Mouse (Mus musculus) liver, embryonic 15.5 days (tissue): ENCODE measurements around the gene Pgap1. TPM values are rescaled to one million over a fixed set of nuclear protein-coding genes. Genes with fewer than 3 reads are reported as not detected.

ENCODE experiments used
- ATAC-seq: fragments of 200-750 bp; cut with Nextera tagmentation; 2 replicates; pipeline ENCODE4 v1.8.0; 2017; ENCODE audit warnings: moderate number of reproducible peaks, mild to moderate bottlenecking, moderate library complexity; ENCODE audit not compliant: insufficient read depth
- H3K27ac ChIP-seq: fragments of 300-500 bp; sonication (generic); replicated peaks from 2 replicates; pipeline ENCODE4 v1.5.1; 2015; ENCODE audit warnings: mild to moderate bottlenecking, inconsistent platforms
- H3K27me3 ChIP-seq: fragments of 300-500 bp; sonication (generic); 2 replicates; pipeline ENCODE4 v1.6.1; 2015; ENCODE audit warnings: mild to moderate bottlenecking, inconsistent platforms
- H3K36me3 ChIP-seq: fragments of 300-500 bp; sonication (generic); replicated peaks from 2 replicates; pipeline ENCODE4 v1.6.1; 2015; ENCODE audit warnings: moderate library complexity, mild to moderate bottlenecking, inconsistent platforms
- H3K4me1 ChIP-seq: fragments of 300-500 bp; sonication (generic); replicated peaks from 2 replicates; pipeline ENCODE4 v1.6.1; 2015; ENCODE audit warnings: inconsistent platforms
- H3K4me2 ChIP-seq: fragments of 300-500 bp; sonication (generic); 2 replicates; pipeline ENCODE4 v1.6.1; 2015; ENCODE audit warnings: moderate library complexity, mild to moderate bottlenecking, inconsistent platforms
- H3K4me3 ChIP-seq: fragments of 300-500 bp; sonication (generic); replicated peaks from 2 replicates; pipeline ENCODE4 v1.5.1; 2015; ENCODE audit warnings: mild to moderate bottlenecking, inconsistent platforms
- H3K9ac ChIP-seq: fragments of 300-500 bp; sonication (generic); 2 replicates; pipeline ENCODE4 v1.6.1; 2015; ENCODE audit warnings: moderate library complexity, mild to moderate bottlenecking, inconsistent platforms
- H3K9me3 ChIP-seq: fragments of 300-500 bp; sonication (generic); replicated peaks from 2 replicates; pipeline ENCODE4 v1.6.1; 2016; ENCODE audit warnings: inconsistent platforms
- WGBS: fragments of 180-500 bp; shearing (Covaris S2); methylation state at CpG from one replicate; pipeline ENCODE4 v1.1.7; 2015; ENCODE audit warnings: mixed read lengths; ENCODE audit not compliant: insufficient replicate concordance; 5-methylcytosine and 5-hydroxymethylcytosine counted together
- polyA plus RNA-seq: library from polyadenylated mRNA; unstranded; fragments of >200 nt; fragmentation: Nextera tagmentation; extraction: Ambion mirVana; gene quantifications from 2 replicates; pipeline ENCODE4 v1.2.1, GENCODE M21; 2015

Gene Pgap1
- polyA plus RNA-seq, 1 experiment from 2014 or later = 1.2 TPM

DNA sequence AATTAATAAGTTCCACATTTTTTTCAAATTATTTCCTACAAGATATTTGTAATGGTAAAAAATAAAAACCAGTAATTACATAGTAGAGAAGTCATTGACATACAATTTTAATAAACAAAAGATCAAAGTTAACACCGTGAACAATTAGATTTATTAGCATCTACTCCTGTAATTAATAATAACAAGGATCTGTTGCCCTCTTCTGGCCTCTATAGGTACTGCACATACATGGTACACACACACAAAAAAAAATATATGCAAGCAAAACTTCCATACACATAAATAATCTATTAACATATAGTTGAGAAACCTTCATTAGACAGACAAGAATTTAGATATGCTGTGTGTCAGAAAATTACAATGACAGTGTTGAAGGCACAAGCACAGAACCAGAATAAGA is 43.6 kb downstream of the Pgap1 start:
- Histone ChIP-seq H3K4me1 (no peaks in the 10 kb centered on the region), H3K4me2 (no peak overlapping the region)
- WGBS = 65% methylated on average over 1 of the region's 1 CpGs

DNA sequence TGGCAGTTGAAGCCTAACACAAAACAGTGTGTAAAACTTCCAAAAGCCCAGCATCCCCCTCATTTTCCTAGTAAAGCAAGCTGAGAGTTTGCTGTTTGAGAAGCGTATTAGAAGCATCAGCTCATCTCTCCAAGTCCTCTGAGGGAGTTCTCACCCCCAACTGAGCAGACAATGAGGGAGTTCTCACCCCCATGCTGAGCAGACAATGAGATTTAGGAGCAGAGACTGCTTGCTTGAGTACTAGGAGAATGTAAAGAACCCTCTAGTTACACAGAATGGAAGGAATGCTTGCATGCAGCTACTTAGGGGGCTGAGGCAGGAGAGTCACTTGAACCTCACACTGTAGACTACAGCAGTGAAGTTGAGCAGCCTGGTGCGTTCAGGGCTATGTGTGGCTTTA is 59.0 kb downstream of the Pgap1 start:
- H3K27me3 ChIP-seq = no peaks in the 10 kb centered on the region
- no peak overlapping the region for H3K4me2 ChIP-seq
- WGBS = 64% methylated on average over 2 of the region's 2 CpGs
- no peak overlapping the region for H3K27ac ChIP-seq
- ATAC-seq = no peak
- no peaks in the 10 kb centered on the region for H3K9me3 ChIP-seq
- H3K4me3 ChIP-seq = no peak overlapping the region
- H3K36me3 ChIP-seq = no peaks in the 10 kb centered on the region
- no peaks in the 10 kb centered on the region for H3K4me1 ChIP-seq
- H3K9ac ChIP-seq = no peak overlapping the region

More for the DNA sequence above, 43.6 kb downstream of the Pgap1 start:
- Histone ChIP-seq H3K27ac (no peak overlapping the region), H3K27me3 (no peaks in the 10 kb centered on the region), H3K9ac (no peak overlapping the region), H3K4me3 (no peak overlapping the region), H3K9me3 (no peaks in the 10 kb centered on the region), H3K36me3 (no peaks in the 10 kb centered on the region)
- no peak for ATAC-seq

DNA sequence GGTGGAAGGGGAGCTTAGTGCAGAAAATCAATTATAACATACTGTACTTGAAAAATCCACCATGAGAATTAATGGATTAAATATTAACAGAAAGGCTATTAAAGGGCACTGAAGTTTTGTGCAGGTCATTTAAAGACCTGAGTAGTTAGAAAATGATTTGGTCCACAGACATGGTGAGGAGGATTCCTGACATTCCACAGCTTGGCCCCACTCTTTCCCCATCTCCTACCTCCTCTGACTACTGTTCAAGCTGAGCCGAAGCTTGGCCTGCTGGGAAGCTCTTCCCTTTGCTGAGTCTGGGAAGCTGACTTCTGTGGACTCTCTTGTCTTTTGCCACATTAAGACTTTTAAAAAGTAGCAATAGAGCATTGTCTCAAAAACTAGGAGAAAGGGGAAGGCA is 61.2 kb downstream of the Pgap1 start:
- Histone ChIP-seq H3K9me3 (no peaks in the 10 kb centered on the region), H3K36me3 (no peaks in the 10 kb centered on the region), H3K27me3 (no peaks in the 10 kb centered on the region), H3K27ac (no peak overlapping the region), H3K4me3 (no peak overlapping the region), H3K9ac (no peak overlapping the region), H3K4me2 (no peak overlapping the region), H3K4me1 (no peaks in the 10 kb centered on the region)
- 71% methylated on average over 1 of the region's 1 CpGs for WGBS
- no peak for ATAC-seq

DNA sequence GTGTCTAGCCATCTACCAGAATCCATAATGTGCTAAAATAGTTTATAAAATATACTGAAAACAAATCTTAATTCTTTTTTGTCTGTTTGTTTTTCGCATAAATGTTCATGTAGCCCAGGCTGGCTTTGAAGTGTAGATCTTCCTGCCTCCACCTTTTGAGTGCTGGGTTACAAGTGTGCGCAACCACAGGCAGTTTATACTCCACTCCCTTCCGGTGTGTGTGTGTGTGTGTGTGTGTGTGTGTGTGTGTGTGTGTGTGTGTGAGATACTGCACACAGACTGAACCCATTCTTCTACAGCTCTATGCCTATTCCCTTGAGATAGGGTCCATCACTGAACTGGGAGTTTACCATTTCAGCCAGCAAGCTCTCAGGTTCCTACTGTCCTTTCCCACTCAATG is 64.0 kb downstream of the Pgap1 start:
- no peak overlapping the region for H3K4me2 ChIP-seq
- no peak for ATAC-seq
- H3K27me3 ChIP-seq = no peaks in the 10 kb centered on the region
- H3K27ac ChIP-seq = no peak overlapping the region
- H3K4me1 ChIP-seq = no peaks in the 10 kb centered on the region
- H3K9me3 ChIP-seq = no peaks in the 10 kb centered on the region
- no peak overlapping the region for H3K9ac ChIP-seq
- no peak overlapping the region for H3K4me3 ChIP-seq
- WGBS = 77% methylated on average over 3 of the region's 3 CpGs
- H3K36me3 ChIP-seq = no peaks in the 10 kb centered on the region

DNA sequence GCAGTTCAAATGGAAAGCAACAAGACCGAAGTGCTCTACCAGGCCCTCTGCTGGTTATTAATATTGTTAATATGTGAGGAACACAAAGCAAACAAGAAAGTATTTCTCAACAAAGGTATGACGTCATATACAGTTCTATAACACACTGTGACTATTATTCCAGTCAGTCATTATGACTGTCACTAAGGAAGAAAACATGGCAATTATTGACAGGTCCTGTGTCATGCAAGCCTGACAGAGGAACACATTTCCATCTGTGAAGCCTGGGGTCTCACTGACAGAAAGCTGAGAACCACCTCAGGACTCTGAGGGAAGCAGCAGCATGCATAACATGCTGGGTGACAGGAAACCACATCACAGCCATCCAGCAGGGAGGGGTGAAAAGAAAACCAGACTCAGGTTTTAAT is 65.0 kb downstream of the Pgap1 start:
- H3K9ac ChIP-seq = no peak overlapping the region
- no peak overlapping the region for H3K4me2 ChIP-seq
- no peaks in the 10 kb centered on the region for H3K36me3 ChIP-seq
- no peak overlapping the region for H3K27ac ChIP-seq
- H3K27me3 ChIP-seq = no peaks in the 10 kb centered on the region
- no peaks in the 10 kb centered on the region for H3K9me3 ChIP-seq
- 49% methylated on average over 2 of the region's 2 CpGs for WGBS
- no peak overlapping the region for H3K4me3 ChIP-seq
- ATAC-seq = no peak
- H3K4me1 ChIP-seq = no peaks in the 10 kb centered on the region

DNA sequence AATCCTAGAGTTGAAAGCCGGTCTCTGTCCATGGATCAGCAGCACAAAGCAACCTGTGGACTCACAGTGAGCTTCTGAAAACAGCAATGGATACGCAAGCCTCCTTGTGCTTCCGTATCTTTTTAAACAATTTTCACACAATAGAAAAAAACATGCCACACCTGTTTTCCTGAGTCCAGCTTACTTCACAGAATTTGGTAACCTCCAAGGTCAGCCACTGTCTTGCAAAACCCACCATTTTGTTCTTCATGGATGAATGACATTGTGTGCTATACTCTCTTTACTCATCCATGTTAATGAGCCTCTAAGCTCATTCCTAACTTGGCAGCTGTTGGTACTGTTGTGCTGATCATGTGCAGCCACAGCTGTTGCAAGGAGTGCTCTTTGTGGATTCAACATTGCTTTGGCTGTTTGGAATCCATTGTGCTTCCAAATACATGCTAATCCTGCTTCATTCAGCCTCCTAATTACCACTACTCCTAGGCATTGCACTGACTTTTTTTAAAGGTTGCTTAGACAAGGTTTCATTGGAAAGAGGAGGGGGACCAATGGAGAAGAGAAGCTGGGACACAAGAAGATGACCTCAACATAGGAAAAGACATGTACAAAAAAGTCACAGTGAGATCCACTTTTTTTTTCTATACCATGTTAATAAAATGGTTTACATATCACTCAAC is 72.6 kb downstream of the Pgap1 start:
- ATAC-seq = no peak
- no peaks in the 10 kb centered on the region for H3K36me3 ChIP-seq
- WGBS = 72% methylated on average over 3 of the region's 3 CpGs
- no peak overlapping the region for H3K4me3 ChIP-seq
- no peaks in the 10 kb centered on the region for H3K27me3 ChIP-seq
- no peak overlapping the region for H3K27ac ChIP-seq
- H3K9ac ChIP-seq = no peak overlapping the region
- H3K4me2 ChIP-seq = no peak overlapping the region
- H3K4me1 ChIP-seq = no peaks in the 10 kb centered on the region
- H3K9me3 ChIP-seq = no peaks in the 10 kb centered on the region

DNA sequence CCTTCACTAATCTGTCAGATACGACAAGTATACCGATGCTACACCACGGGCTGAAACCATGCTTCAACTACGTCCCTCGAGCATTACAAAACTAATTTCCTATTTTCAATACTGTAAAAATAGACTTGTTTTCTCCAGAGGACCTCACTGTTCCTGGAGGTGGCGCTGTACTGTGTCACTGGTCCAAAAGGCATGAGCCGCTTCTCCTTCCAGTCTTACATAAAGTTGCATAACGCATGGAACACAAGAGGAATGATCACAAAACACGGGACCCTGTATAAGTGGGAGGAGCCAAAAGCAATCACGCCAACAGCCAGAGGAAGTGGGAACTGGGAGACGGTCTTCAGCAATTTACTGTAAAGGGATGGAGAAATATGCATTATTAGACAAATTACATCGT is 77.0 kb downstream of the Pgap1 start:
- H3K4me1 ChIP-seq = no peaks in the 10 kb centered on the region
- no peak overlapping the region for H3K4me3 ChIP-seq
- H3K9me3 ChIP-seq = no peaks in the 10 kb centered on the region
- H3K9ac ChIP-seq = no peak overlapping the region
- no peak overlapping the region for H3K27ac ChIP-seq
- no peaks in the 10 kb centered on the region for H3K36me3 ChIP-seq
- no peaks in the 10 kb centered on the region for H3K27me3 ChIP-seq
- no peak overlapping the region for H3K4me2 ChIP-seq
- ATAC-seq = no peak
- WGBS = 73% methylated on average over 12 of the region's 12 CpGs

DNA sequence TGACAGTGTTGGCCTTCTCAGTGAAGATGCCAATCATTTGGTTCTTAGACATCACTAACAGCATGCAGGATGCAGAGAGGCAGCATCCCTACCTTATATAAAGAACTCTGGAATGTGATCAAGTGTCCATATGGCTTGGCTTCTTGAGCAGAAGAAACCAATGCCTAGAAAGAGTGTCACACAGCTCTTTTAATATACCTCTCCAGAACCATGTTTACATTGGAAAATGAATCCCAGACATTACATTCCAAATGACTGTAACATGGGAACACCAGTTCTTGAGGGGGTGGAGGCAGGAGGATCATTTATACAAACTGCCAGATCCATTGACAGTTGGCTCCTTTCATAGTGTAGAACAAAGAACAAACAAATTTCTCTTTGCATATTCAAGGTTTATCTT is 88.8 kb downstream of the Pgap1 start:
- Histone ChIP-seq H3K27me3 (no peaks in the 10 kb centered on the region), H3K36me3 (no peaks in the 10 kb centered on the region), H3K9ac (no peak overlapping the region), H3K27ac (no peak overlapping the region), H3K9me3 (no peaks in the 10 kb centered on the region), H3K4me1 (no peaks in the 10 kb centered on the region), H3K4me2 (no peak overlapping the region), H3K4me3 (no peak overlapping the region)
- no peak for ATAC-seq

DNA sequence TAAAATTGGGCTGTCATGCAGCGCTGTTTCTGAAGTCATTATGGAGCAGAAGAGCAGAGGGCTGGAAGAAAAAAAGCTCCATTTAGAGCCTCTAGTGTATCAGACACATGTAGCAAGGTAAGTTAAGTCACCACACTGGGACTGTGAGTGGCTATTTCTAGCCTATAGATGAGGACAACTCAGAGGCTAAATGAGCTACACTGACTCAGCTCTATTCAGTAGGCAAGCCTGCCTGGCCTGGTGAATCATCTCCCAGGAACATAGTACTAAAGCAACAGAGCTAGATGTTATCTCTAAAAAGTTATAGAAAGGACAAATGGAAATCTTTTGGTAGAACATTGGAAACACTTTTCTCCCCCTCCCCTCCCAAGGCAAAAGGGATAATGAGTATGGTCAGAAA is 90.1 kb downstream of the Pgap1 start:
- ATAC-seq = no peak
- H3K27me3 ChIP-seq = no peaks in the 10 kb centered on the region

DNA sequence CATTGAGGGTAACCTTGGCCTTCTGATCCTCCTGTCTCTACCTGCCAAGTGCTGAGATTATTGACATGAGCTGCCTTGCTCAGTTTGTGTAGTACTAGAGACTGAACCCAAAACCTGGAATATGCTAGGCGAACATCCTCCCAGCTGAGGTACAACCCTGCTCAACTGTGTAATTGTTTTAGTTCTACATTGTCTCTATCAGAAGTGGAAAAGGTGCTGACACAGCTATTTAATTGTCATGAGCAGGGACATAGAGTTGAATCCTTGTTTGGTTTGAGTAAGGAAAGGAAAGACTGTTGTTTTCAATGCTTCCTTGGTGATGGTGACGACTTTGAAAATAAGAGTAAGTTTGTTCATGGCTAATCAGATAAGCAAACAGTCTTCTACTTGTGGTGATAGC is 105.4 kb downstream of the Pgap1 start:
- Histone ChIP-seq H3K27ac (no peak overlapping the region), H3K9me3 (no peaks in the 10 kb centered on the region), H3K9ac (no peak overlapping the region), H3K27me3 (no peaks in the 10 kb centered on the region; the same call in 1 of the 2 replicates), H3K36me3 (no peaks in the 10 kb centered on the region), H3K4me3 (no peak overlapping the region), H3K4me2 (no peak overlapping the region), H3K4me1 (no peaks in the 10 kb centered on the region)
- WGBS = 64% methylated on average over 2 of the region's 2 CpGs
- ATAC-seq = no peak

More for the DNA sequence above, 90.1 kb downstream of the Pgap1 start:
- Histone ChIP-seq H3K4me1 (no peaks in the 10 kb centered on the region), H3K4me3 (no peak overlapping the region), H3K4me2 (no peak overlapping the region), H3K9ac (no peak overlapping the region), H3K27ac (no peak overlapping the region), H3K36me3 (no peaks in the 10 kb centered on the region), H3K9me3 (no peaks in the 10 kb centered on the region)
- 77% methylated on average over 1 of the region's 1 CpGs for WGBS

DNA sequence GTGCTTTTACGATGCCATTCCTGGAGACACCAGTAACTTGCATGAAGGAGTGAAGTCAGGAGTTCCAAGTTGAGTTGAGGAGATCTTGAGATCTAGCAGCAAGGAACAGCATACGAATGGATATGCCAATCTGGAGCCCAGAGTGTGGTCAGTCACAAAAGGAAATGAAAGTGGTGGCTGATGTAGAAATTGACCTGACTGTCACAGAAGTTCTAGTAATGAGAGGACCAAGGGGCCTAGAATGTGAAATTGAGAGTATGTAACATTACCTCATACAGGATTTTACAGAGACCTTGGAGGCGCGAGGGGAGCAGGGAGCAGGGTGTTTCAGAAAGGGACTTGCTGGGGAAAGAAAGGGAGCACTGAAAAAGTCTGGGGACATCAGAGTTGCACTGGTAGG is 108.7 kb downstream of the Pgap1 start:
- WGBS = 47% methylated on average over 4 of the region's 4 CpGs
- Histone ChIP-seq H3K9ac (no peak overlapping the region), H3K27ac (no peak overlapping the region), H3K4me3 (no peak overlapping the region), H3K36me3 (no peaks in the 10 kb centered on the region), H3K9me3 (no peaks in the 10 kb centered on the region), H3K27me3 (peaks cover 4% of the 10 kb centered on the region; the same call in 1 of the 2 replicates), H3K4me1 (no peaks in the 10 kb centered on the region), H3K4me2 (no peak overlapping the region)
- no peak for ATAC-seq

DNA sequence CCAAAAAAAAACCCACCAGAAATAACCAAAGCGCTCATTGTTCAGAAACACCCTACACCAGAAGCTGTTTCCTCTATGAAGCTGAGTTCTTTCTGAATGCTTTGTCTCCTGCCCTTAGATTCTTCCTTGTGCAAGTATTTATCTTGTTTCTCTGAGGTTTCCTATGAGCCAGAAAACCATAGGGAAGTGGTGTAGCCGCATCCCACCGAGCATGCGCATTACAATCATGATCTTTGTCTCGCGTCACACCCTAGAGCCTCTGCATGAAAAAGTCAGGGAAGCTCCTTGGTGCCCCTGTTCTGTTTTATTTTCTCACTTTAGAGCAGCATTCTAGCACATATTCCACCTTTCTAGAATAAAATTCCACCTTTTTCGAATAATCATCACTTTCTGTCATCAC is 113.8 kb downstream of the Pgap1 start:
- ATAC-seq = no peak
- no peak overlapping the region for H3K9ac ChIP-seq
- no peaks in the 10 kb centered on the region for H3K4me1 ChIP-seq
- H3K4me2 ChIP-seq = no peak overlapping the region
- H3K27me3 ChIP-seq = peaks cover 4% of the 10 kb centered on the region; the same call in 1 of the 2 replicates
- no peaks in the 10 kb centered on the region for H3K36me3 ChIP-seq
- no peak overlapping the region for H3K4me3 ChIP-seq
- no peak overlapping the region for H3K27ac ChIP-seq
- no peaks in the 10 kb centered on the region for H3K9me3 ChIP-seq
- WGBS = 25% methylated on average over 7 of the region's 7 CpGs
